ENCODE assay signal across 7 mouse cellular contexts in genomic region chr7:19589207-19589606, GRCm38 (mm10). TPM values are rescaled to one million over a fixed set of nuclear protein-coding genes. Genes with fewer than 3 reads are reported as not detected.
DNase-seq lines count a peak whose midpoint lies in the region; ATAC-seq and TF ChIP-seq lines count a peak whose summit lies in the region.

No protein-coding gene starts in this region.

- no peak for TF ChIP-seq POLR2A in CH12.LX (IDR thresholded peaks at IDR 0.05; ENCODE audit: low read depth, low read length)
- no peak for TF ChIP-seq POLR2A in liver, adult 2 months (IDR thresholded peaks at IDR 0.05; ENCODE audit: extremely low read depth, insufficient read depth, low read length)

- no peaks in the 10 kb centered on the region for H3K4me1 ChIP-seq in hindbrain, embryonic 14.5 days (replicated peaks; ENCODE audit: control insufficient read depth, insufficient read depth, low read length)
- no peaks in the 10 kb centered on the region for H3K4me1 ChIP-seq in hindbrain, embryonic 12.5 days
- peaks cover 0 to 15% of the 10 kb centered on the region in 2 experiments; a peak in 2 of 4 replicates for H3K4me1 ChIP-seq in CH12.LX (ENCODE audit: control insufficient read depth in 1 of 2, insufficient read depth in 2 of 2)
- H3K4me1 ChIP-seq in liver, adult 2 months (ENCODE audit: control insufficient read depth, insufficient read depth, low read length) = no peaks in the 10 kb centered on the region

- H3K4me3 ChIP-seq in hindbrain, embryonic 14.5 days (replicated peaks; ENCODE audit: low read length) = no peak overlapping the region
- H3K4me3 ChIP-seq in hindbrain, embryonic 12.5 days = no peak overlapping the region
- no peak overlapping the region for H3K4me3 ChIP-seq in CH12.LX (replicated peaks in 1 of 3; ENCODE audit: low read depth in 2 of 3, low read length in 2 of 3, poor library complexity in 1 of 3)
- no peak overlapping the region for H3K4me3 ChIP-seq in liver, adult 2 months (ENCODE audit: insufficient read depth, low read depth, low read length)

- in situ Hi-C loops in CH12.LX (cut with MboI; ENCODE audit: low pct_ligation_motif_present, low pct_unique_long_range_greater_than_20kb, low sequenced_read_pairs) = no loop called here

- H3K9me3 ChIP-seq in hindbrain, embryonic 14.5 days (ENCODE audit: control insufficient read depth, low read length) = no peaks in the 10 kb centered on the region
- H3K9me3 ChIP-seq in hindbrain, embryonic 12.5 days (replicated peaks) = no peaks in the 10 kb centered on the region
- no peaks in the 10 kb centered on the region for H3K9me3 ChIP-seq in CH12.LX (replicated peaks; ENCODE audit: low read length)

- peak; percentile 57 for TF ChIP-seq RAD21 in CH12.LX (IDR thresholded peaks at IDR 0.05; ENCODE audit: low read depth, low read length)

- no peak for TF ChIP-seq EP300 in CH12.LX (IDR thresholded peaks at IDR 0.05; ENCODE audit: low read length)

- ATAC-seq in hindbrain, embryonic 14.5 days (ENCODE audit: low FRiP score) = no peak
- ATAC-seq in hindbrain, embryonic 12.5 days (ENCODE audit: low FRiP score) = no peak
- peak; percentile 52; the same call in 1 of the 2 replicates for ATAC-seq in erythroid progenitor cell, adult 5-6 weeks (replicated peaks; ENCODE audit: low FRiP score, poor library complexity, severe bottlenecking)

- H3K27me3 ChIP-seq in hindbrain, embryonic 14.5 days (ENCODE audit: control insufficient read depth, insufficient read depth, low read length) = no peaks in the 10 kb centered on the region
- H3K27me3 ChIP-seq in hindbrain, embryonic 12.5 days = no peaks in the 10 kb centered on the region
- H3K27me3 ChIP-seq in CH12.LX (replicated peaks) = no peaks in the 10 kb centered on the region
- H3K27me3 ChIP-seq in liver, adult 2 months (ENCODE audit: control insufficient read depth, insufficient read depth, low read length) = no peaks in the 10 kb centered on the region

- WGBS in hindbrain, embryonic 14.5 days = 60% methylated on average over 3 of the region's 3 CpGs
- 51% methylated on average over 3 of the region's 3 CpGs for WGBS in hindbrain, embryonic 12.5 days
- WGBS in liver, adult 2 months = 55% methylated on average over 3 of the region's 3 CpGs

- no peak overlapping the region for H3K27ac ChIP-seq in hindbrain, embryonic 14.5 days
- no peak overlapping the region for H3K27ac ChIP-seq in hindbrain, embryonic 12.5 days
- no peak overlapping the region for H3K27ac ChIP-seq in CH12.LX (ENCODE audit: insufficient read depth, low read depth)
- H3K27ac ChIP-seq in liver, adult 2 months (replicated peaks; ENCODE audit: insufficient read depth, low read depth, low read length) = no peak overlapping the region

- TF ChIP-seq CTCF in CH12.LX (conservative IDR thresholded peaks at IDR 0.05 in 1 of 2, IDR thresholded peaks at IDR 0.05 in 1 of 2; ENCODE audit: low read depth in 2 of 2, low read length in 2 of 2) = peak in 1 of 2 experiments; percentile 81; a peak in 3 of 4 replicates
- TF ChIP-seq CTCF in liver, adult 2 months (IDR thresholded peaks at IDR 0.05; ENCODE audit: low read depth, low read length) = peak; percentile 54; the same call in 1 of the 2 replicates

- peaks cover 99% of the 10 kb centered on the region for H3K36me3 ChIP-seq in hindbrain, embryonic 14.5 days (replicated peaks; ENCODE audit: control insufficient read depth, insufficient read depth)
- H3K36me3 ChIP-seq in hindbrain, embryonic 12.5 days = peaks cover 97% of the 10 kb centered on the region
- H3K36me3 ChIP-seq in CH12.LX (replicated peaks in 1 of 2; ENCODE audit: control insufficient read depth in 1 of 2, insufficient read depth in 1 of 2, low read length in 1 of 2) = peaks cover 94 to 100% of the 10 kb centered on the region in 2 experiments
- peaks cover 16% of the 10 kb centered on the region; the same call in 1 of the 2 replicates for H3K36me3 ChIP-seq in liver, adult 2 months (ENCODE audit: control insufficient read depth, insufficient read depth, low read length)

- no peak overlapping the region for H3K4me2 ChIP-seq in hindbrain, embryonic 14.5 days (replicated peaks)
- no peak overlapping the region for H3K4me2 ChIP-seq in hindbrain, embryonic 12.5 days (replicated peaks)
- no peak overlapping the region for H3K4me2 ChIP-seq in CH12.LX (ENCODE audit: insufficient read depth, low read depth, poor library complexity, severe bottlenecking)

- H3K79me2 ChIP-seq in CH12.LX (replicated peaks; ENCODE audit: control insufficient read depth, extremely low read depth, insufficient read depth, poor library complexity, severe bottlenecking) = no peaks in the 10 kb centered on the region
- no peaks in the 10 kb centered on the region for H3K79me2 ChIP-seq in liver, adult 2 months (ENCODE audit: control insufficient read depth, insufficient read depth, low read length)

- no peak overlapping the region for H3K9ac ChIP-seq in hindbrain, embryonic 14.5 days
- no peak overlapping the region for H3K9ac ChIP-seq in hindbrain, embryonic 12.5 days
- H3K9ac ChIP-seq in CH12.LX (ENCODE audit: insufficient read depth, low read depth) = no peak overlapping the region
- H3K9ac ChIP-seq in liver, adult 2 months (ENCODE audit: low read depth, low read length) = no peak overlapping the region

- dilution Hi-C loops in CH12.LX (cut with MboI; ENCODE audit: extremely low pct_ligation_motif_present, extremely low pct_unique_long_range_greater_than_20kb, low sequenced_read_pairs) = no loop called here

- peak; percentile 46 for DNase-seq in hindbrain, embryonic 14.5 days (ENCODE audit: low spot score)
- DNase-seq in CH12.LX (ENCODE audit: extremely low read depth) = peak; percentile 75
- DNase-seq in R1 (ENCODE audit: low read depth, low spot score) = peak; percentile 80
- peak; percentile 27 for DNase-seq in liver, adult 2 months (ENCODE audit: extremely low read depth, low read depth, low spot score)
- DNase-seq in right cerebral cortex, postnatal 4 days = peak; percentile 77

TF ChIP-seq in CH12.LX, 34 proteins besides CTCF, POLR2A, EP300 and RAD21 (continues in another document):
- TF ChIP-seq TCF12 (IDR thresholded peaks at IDR 0.05; ENCODE audit: low read depth, low read length) = no peak

RNA-seq across cellular contexts. Expression of gene Gemin7, which starts 11.8 kb away (rescaled TPM):
- 141 and 157 TPM in 2 replicates for polyA plus RNA-seq in hindbrain, embryonic 14.5 days (2014; fragmentation: Nextera tagmentation; extraction: Ambion mirVana)
- 121 and 145 TPM in 2 replicates for polyA plus RNA-seq in hindbrain, embryonic 12.5 days (2016; fragmentation: Nextera tagmentation; extraction: Ambion mirVana)
- total RNA-seq in CH12.LX (2012; rRNA removed) = 52.5 and 63.2 TPM in 2 replicates
- total RNA-seq in CH12.LX (2014; rRNA removed) = 89.6 and 101 TPM in 2 replicates
- 59.3 and 64.4 TPM in 2 replicates for polyA plus RNA-seq in CH12.LX (2012; ENCODE audit: insufficient read length, low read depth)
- total RNA-seq in erythroid progenitor cell, adult 5-6 weeks (2015; ENCODE audit: low replicate concordance) = 78.9 and 80.1 TPM in 2 replicates
- 19.6 and 26.4 TPM in 2 replicates for total RNA-seq in erythroid progenitor cell, adult 5-6 weeks (2017; ENCODE audit: low replicate concordance)
- 31.2 and 40.1 TPM in 2 replicates for total RNA-seq in liver, adult 2 months (2014; rRNA removed)
- 60.2 and 61.6 TPM in 2 replicates for polyA plus RNA-seq in liver, adult 2 months (2012; rRNA removed)

RNA-seq across cellular contexts. Expression of gene Zfp296, which starts 12.1 kb away (rescaled TPM):
- 0.13 and 0.16 TPM in 2 replicates for polyA plus RNA-seq in hindbrain, embryonic 14.5 days (2014; fragmentation: Nextera tagmentation; extraction: Ambion mirVana)
- 0.30 TPM in 1 of 2 replicates, not detected in the other for polyA plus RNA-seq in hindbrain, embryonic 12.5 days (2016; fragmentation: Nextera tagmentation; extraction: Ambion mirVana)
- total RNA-seq in CH12.LX (2012; rRNA removed) (26.5 and 30.0 TPM in 2 replicates), CH12.LX (2014; rRNA removed) (8.6 and 10.7 TPM in 2 replicates)
- 37.6 and 44.0 TPM in 2 replicates for polyA plus RNA-seq in CH12.LX (2012; ENCODE audit: insufficient read length, low read depth)
- not detected in 2 replicates for total RNA-seq in erythroid progenitor cell, adult 5-6 weeks (2015; ENCODE audit: low replicate concordance)
- total RNA-seq in erythroid progenitor cell, adult 5-6 weeks (2017; ENCODE audit: low replicate concordance) = 1.7 TPM in 1 of 2 replicates, not detected in the other
- total RNA-seq in liver, adult 2 months (2014; rRNA removed) = 0.40 and 0.83 TPM in 2 replicates
- 0.93 and 1.3 TPM in 2 replicates for polyA plus RNA-seq in liver, adult 2 months (2012; rRNA removed)

RNA-seq across cellular contexts. Expression of gene Clasrp, which starts 15.1 kb away (rescaled TPM):
- polyA plus RNA-seq in hindbrain, embryonic 14.5 days (2014; fragmentation: Nextera tagmentation; extraction: Ambion mirVana) = 41.6 and 47.6 TPM in 2 replicates
- 70.1 and 73.6 TPM in 2 replicates for polyA plus RNA-seq in hindbrain, embryonic 12.5 days (2016; fragmentation: Nextera tagmentation; extraction: Ambion mirVana)
- 43.4 and 45.4 TPM in 2 replicates for total RNA-seq in CH12.LX (2012; rRNA removed)
- 14.5 and 17.5 TPM in 2 replicates for total RNA-seq in CH12.LX (2014; rRNA removed)
- 59.4 and 62.6 TPM in 2 replicates for polyA plus RNA-seq in CH12.LX (2012; ENCODE audit: insufficient read length, low read depth)
- total RNA-seq in erythroid progenitor cell, adult 5-6 weeks (2015; ENCODE audit: low replicate concordance) = 12.3 and 14.3 TPM in 2 replicates
- 19.9 and 45.4 TPM in 2 replicates for total RNA-seq in erythroid progenitor cell, adult 5-6 weeks (2017; ENCODE audit: low replicate concordance)
- 4.9 and 5.3 TPM in 2 replicates for total RNA-seq in liver, adult 2 months (2014; rRNA removed)
- 18.0 and 24.8 TPM in 2 replicates for polyA plus RNA-seq in liver, adult 2 months (2012; rRNA removed)

RNA-seq across cellular contexts. Expression of gene Ppp1r37, which starts 26.3 kb away (rescaled TPM):
- polyA plus RNA-seq in hindbrain, embryonic 14.5 days (2014; fragmentation: Nextera tagmentation; extraction: Ambion mirVana) = 12.7 and 12.9 TPM in 2 replicates
- polyA plus RNA-seq in hindbrain, embryonic 12.5 days (2016; fragmentation: Nextera tagmentation; extraction: Ambion mirVana) = 41.7 and 43.8 TPM in 2 replicates
- total RNA-seq in CH12.LX (2012; rRNA removed) (13.8 and 14.2 TPM in 2 replicates), CH12.LX (2014; rRNA removed) (7.3 and 7.7 TPM in 2 replicates)
- 15.7 and 16.5 TPM in 2 replicates for polyA plus RNA-seq in CH12.LX (2012; ENCODE audit: insufficient read length, low read depth)
- 51.1 and 51.5 TPM in 2 replicates for total RNA-seq in erythroid progenitor cell, adult 5-6 weeks (2015; ENCODE audit: low replicate concordance)
- 54.5 and 74.7 TPM in 2 replicates for total RNA-seq in erythroid progenitor cell, adult 5-6 weeks (2017; ENCODE audit: low replicate concordance)
- total RNA-seq in liver, adult 2 months (2014; rRNA removed) = 25.0 and 25.6 TPM in 2 replicates
- 82.3 and 84.2 TPM in 2 replicates for polyA plus RNA-seq in liver, adult 2 months (2012; rRNA removed)

RNA-seq across cellular contexts. Expression of gene Relb, which starts 40.0 kb away (rescaled TPM):
- polyA plus RNA-seq in hindbrain, embryonic 14.5 days (2014; fragmentation: Nextera tagmentation; extraction: Ambion mirVana) = 5.4 and 7.9 TPM in 2 replicates
- 5.9 and 6.5 TPM in 2 replicates for polyA plus RNA-seq in hindbrain, embryonic 12.5 days (2016; fragmentation: Nextera tagmentation; extraction: Ambion mirVana)
- total RNA-seq in CH12.LX (2012; rRNA removed) = 37.8 and 58.1 TPM in 2 replicates
- 41.5 and 44.0 TPM in 2 replicates for total RNA-seq in CH12.LX (2014; rRNA removed)
- polyA plus RNA-seq in CH12.LX (2012; ENCODE audit: insufficient read length, low read depth) = 50.6 and 59.6 TPM in 2 replicates
- total RNA-seq in erythroid progenitor cell, adult 5-6 weeks (2015; ENCODE audit: low replicate concordance) = 1.7 and 3.2 TPM in 2 replicates
- 4.0 TPM in 1 of 2 replicates, not detected in the other for total RNA-seq in erythroid progenitor cell, adult 5-6 weeks (2017; ENCODE audit: low replicate concordance)
- 1.3 and 2.3 TPM in 2 replicates for total RNA-seq in liver, adult 2 months (2014; rRNA removed)
- 1.5 and 3.3 TPM in 2 replicates for polyA plus RNA-seq in liver, adult 2 months (2012; rRNA removed)

Comparison
In these comparisons a context has a peak if more than half of its experiments do, and no peak if none do; other contexts are left out.
1. DNase-seq: peak in every context shown above with its lines; median percentile 80 in R1; 77 in right cerebral cortex, postnatal 4 days; 75 in CH12.LX; 46 in hindbrain, embryonic 14.5 days; 27 in liver, adult 2 months.
2. RNA of gene Zfp296, which starts 12.1 kb away (polyA plus RNA-seq): 37.6 to 44.0 TPM in CH12.LX; 0.93 to 1.3 TPM in liver, adult 2 months, 0.30 TPM in hindbrain, embryonic 12.5 days and 0.13 to 0.16 TPM in hindbrain, embryonic 14.5 days; every median in the first group is over 10 times any median in the second.